Mouse (Mus musculus) naive thymus-derived CD4-positive, alpha-beta T cell, adult 5 months (primary cell): ENCODE data around the gene Coro1c. TPM values are rescaled to one million over a fixed set of nuclear protein-coding genes. Genes with fewer than 3 reads are reported as not detected.

Experiments
- polyA plus RNA-seq: library from polyadenylated mRNA; unstranded; fragments of 100-300 nt; shearing (Covaris generic); gene quantifications from one replicate; pipeline ENCODE4 v1.2.1, GENCODE M21; 2017

The Coro1c gene
- polyA plus RNA-seq: 101 TPM

GRCm38 (mm10) chr5:113908592-113909441 lies at the start of gene Coro1c:
Gene Coro1c, minus strand, starts transcription at chr5:113908758.

DNA sequence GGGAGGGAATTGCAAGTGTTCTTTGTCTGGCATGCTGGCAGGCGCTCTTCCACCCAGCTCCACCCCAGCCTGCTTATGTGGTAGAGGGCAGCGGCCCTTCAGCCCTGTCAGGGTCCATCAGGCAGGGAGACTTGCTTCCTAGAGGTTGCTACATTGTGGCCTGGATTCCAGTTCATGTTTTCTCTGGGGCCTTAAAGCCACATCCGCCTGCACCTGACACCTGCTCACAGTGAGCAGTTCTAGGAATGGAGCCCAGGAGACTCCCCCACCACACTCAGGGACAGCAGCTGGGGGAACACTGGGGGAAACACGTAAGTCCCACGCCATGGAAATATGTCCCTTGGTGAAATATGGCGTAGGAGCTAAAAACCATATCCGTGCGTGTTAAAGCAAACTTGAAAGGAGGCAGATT lies 76.1 kb downstream of the Coro1c start, which contains the start of gene Selplg:
Selplg (minus strand) TSS at position 155 of the 412 bp plus-strand sequence.

GRCm38 (mm10) chr5:113800280-113800679 lies 108.3 kb downstream of the Coro1c start, which contains the start of gene Tmem119:
Gene Tmem119, minus strand, starts transcription at chr5:113800516.

Other genes with a start within 250 kb of the Coro1c start
- not detected for gene 1700069L16Rik, start 184.0 kb downstream of the Coro1c start, polyA plus RNA-seq
- 4.3 TPM for gene Ficd, start 173.0 kb downstream of the Coro1c start, polyA plus RNA-seq
- 91.9 TPM for gene Sart3, start 136.2 kb downstream of the Coro1c start, polyA plus RNA-seq
- gene Iscu, start 136.0 kb downstream of the Coro1c start, polyA plus RNA-seq: 105 TPM
- gene Tmem119, start 108.2 kb downstream of the Coro1c start, polyA plus RNA-seq: not detected
- 1,013 TPM for gene Selplg, start 76.1 kb downstream of the Coro1c start, polyA plus RNA-seq
- gene Ssh1, start 85.1 kb upstream of the Coro1c start, polyA plus RNA-seq: 20.5 TPM
- not detected for gene Dao, start 94.9 kb upstream of the Coro1c start, polyA plus RNA-seq
- 8.1 TPM for gene Usp30, start 156.7 kb upstream of the Coro1c start, polyA plus RNA-seq
- not detected for gene Svop, start 182.8 kb upstream of the Coro1c start, polyA plus RNA-seq
- gene Alkbh2, start 219.5 kb upstream of the Coro1c start, polyA plus RNA-seq: 8.4 TPM
- gene Ung, start 221.6 kb upstream of the Coro1c start, polyA plus RNA-seq: 9.0 TPM
- 0.85 TPM for gene Acacb, start 237.8 kb upstream of the Coro1c start, polyA plus RNA-seq